Mouse (Mus musculus) MEL (cell line): ENCODE measurements around the gene Tmem86a.

Experiments
- CHD1 ChIP-seq: IDR thresholded peaks from 2 replicates; pipeline ENCODE4 v1.6.1; 2012; ENCODE audit warnings: low read depth, mild to moderate bottlenecking, inconsistent platforms, low read length, improper control_type of control experiment
- CTCF ChIP-seq, 3 experiments: IDR thresholded peaks in 2 of 3; conservative IDR thresholded peaks in 1 of 3; 2 replicates each; pipeline ENCODE4 v1.5.1; 2011 to 2012; ENCODE audit warnings: low read length in 3 of 3, low read depth in 2 of 3, mild to moderate bottlenecking in 2 of 3, improper control_type of control experiment in 1 of 3, inconsistent platforms in 1 of 3, mixed read lengths in 1 of 3, moderate library complexity in 1 of 3; ENCODE audit not compliant: control insufficient read depth in 1 of 3, insufficient read depth in 1 of 3, poor library complexity in 1 of 3, severe bottlenecking in 1 of 3
- E2F4 ChIP-seq: IDR thresholded peaks from 2 replicates; pipeline ENCODE4 v1.6.1; 2011; ENCODE audit warnings: low read depth, low read length, improper control_type of control experiment, borderline replicate concordance
- EP300 ChIP-seq, 2 experiments: IDR thresholded peaks; 2 replicates each; pipeline ENCODE4 v1.6.1; 2011; ENCODE audit warnings: improper control_type of control experiment in 2 of 2, low read length in 2 of 2, low read depth in 1 of 2, mild to moderate bottlenecking in 1 of 2
- MAX ChIP-seq: IDR thresholded peaks from 2 replicates; pipeline ENCODE4 v1.6.1; 2011; ENCODE audit warnings: low read length, improper control_type of control experiment
- MXI1 ChIP-seq: IDR thresholded peaks from 2 replicates; pipeline ENCODE4 v1.6.1; 2011; ENCODE audit warnings: mild to moderate bottlenecking, low read depth, low read length, improper control_type of control experiment
- SIN3A ChIP-seq: IDR thresholded peaks from 2 replicates; pipeline ENCODE4 v1.6.1; 2012; ENCODE audit warnings: low read length, improper control_type of control experiment, inconsistent platforms
- UBTF ChIP-seq: IDR thresholded peaks from 2 replicates; pipeline ENCODE4 v1.6.1; 2012; ENCODE audit warnings: low read depth, mild to moderate bottlenecking, inconsistent platforms, low read length, improper control_type of control experiment, moderate library complexity, borderline replicate concordance; ENCODE audit not compliant: insufficient read depth
- ZC3H11A ChIP-seq: IDR thresholded peaks from 2 replicates; pipeline ENCODE4 v1.6.1; 2012; ENCODE audit warnings: low read depth, mild to moderate bottlenecking, inconsistent platforms, low read length, improper control_type of control experiment

GRCm38 (mm10) chr7:47076193-47076592, 25.8 kb downstream of the Tmem86a start:
- TF ChIP-seq MAX (no peak), CTCF (IDR thresholded peaks at IDR 0.05 in 2 of 3, conservative IDR thresholded peaks at IDR 0.05 in 1 of 3; ENCODE audit: control insufficient read depth in 1 of 3, insufficient read depth in 1 of 3, low read depth in 2 of 3, low read length in 3 of 3, poor library complexity in 1 of 3, severe bottlenecking in 1 of 3) (no peak), CHD1 (no peak), EP300 (IDR thresholded peaks at IDR 0.05; ENCODE audit: low read depth in 1 of 2, low read length in 2 of 2) (no peak), ZC3H11A (no peak), SIN3A (no peak), E2F4 (no peak), MXI1 (no peak), UBTF (no peak)
